Mouse (Mus musculus) kidney, embryonic 14.5 days (tissue): Measurements from ENCODE around the gene Ssbp2. TPM values are rescaled to one million over a fixed set of nuclear protein-coding genes. Genes with fewer than 3 reads are reported as not detected.

Experiments used
- ATAC-seq: fragments of 200-750 bp; cut with Nextera tagmentation; 2 replicates; pipeline ENCODE4 v1.8.0; 2017; ENCODE audit warnings: moderate number of reproducible peaks, mild to moderate bottlenecking, moderate TSS enrichment, moderate library complexity; ENCODE audit not compliant: low FRiP score, low TSS enrichment
- H3K27ac ChIP-seq: fragments of 300-500 bp; sonication (generic); 2 replicates; pipeline ENCODE4 v1.5.1; 2014; ENCODE audit warnings: low read depth, mild to moderate bottlenecking, low read length, moderate library complexity, mixed read lengths
- H3K27me3 ChIP-seq: fragments of 300-500 bp; sonication (generic); 2 replicates; pipeline ENCODE4 v1.6.1; 2014; ENCODE audit warnings: mild to moderate bottlenecking, low read length; ENCODE audit not compliant: control insufficient read depth, insufficient read depth
- H3K36me3 ChIP-seq: fragments of 300-500 bp; sonication (generic); 2 replicates; pipeline ENCODE4 v1.6.1; 2014; ENCODE audit warnings: low read length, mixed read lengths; ENCODE audit not compliant: control insufficient read depth, insufficient read depth
- H3K4me1 ChIP-seq: fragments of 300-500 bp; sonication (generic); 2 replicates; pipeline ENCODE4 v1.6.1; 2014; ENCODE audit warnings: low read length, mixed read lengths; ENCODE audit not compliant: control insufficient read depth, insufficient read depth
- H3K4me2 ChIP-seq: fragments of 300-500 bp; sonication (generic); replicated peaks from 2 replicates; pipeline ENCODE4 v1.6.1; 2014; ENCODE audit warnings: low read depth, mild to moderate bottlenecking, low read length
- H3K4me3 ChIP-seq: fragments of 300-500 bp; sonication (generic); 2 replicates; pipeline ENCODE4 v1.5.1; 2014; ENCODE audit warnings: mild to moderate bottlenecking, low read length
- H3K9ac ChIP-seq: fragments of 300-500 bp; sonication (generic); 2 replicates; pipeline ENCODE4 v1.6.1; 2014; ENCODE audit warnings: low read depth, mild to moderate bottlenecking, low read length, moderate library complexity
- H3K9me3 ChIP-seq: fragments of 300-500 bp; sonication (generic); 2 replicates; pipeline ENCODE4 v1.6.1; 2016; ENCODE audit warnings: low read length; ENCODE audit not compliant: control insufficient read depth
- WGBS: fragments of 180-500 bp; shearing (Covaris S2); extraction: QIAGEN DNeasy Blood & Tissue Kit; methylation state at CpG from one replicate; pipeline ENCODE4 v1.1.7; 2014; 5-methylcytosine and 5-hydroxymethylcytosine counted together
- polyA plus RNA-seq: library from polyadenylated mRNA; unstranded; fragments of >200 nt; fragmentation: Nextera tagmentation; extraction: Ambion mirVana; gene quantifications from 2 replicates; pipeline ENCODE4 v1.2.1, GENCODE M21; 2014

Gene Ssbp2
- polyA plus RNA-seq, 1 experiment from 2014 or later, result 140 TPM

GRCm38 (mm10) chr13:91457974-91458373, 2.1 kb upstream of the Ssbp2 start:
- no peak overlapping the region for H3K4me2 ChIP-seq
- H3K4me3 ChIP-seq, result no peak overlapping the region
- no peak overlapping the region for H3K27ac ChIP-seq
- H3K36me3 ChIP-seq, result no peaks in the 10 kb centered on the region
- H3K4me1 ChIP-seq, result peaks cover 9% of the 10 kb centered on the region; the same call in 1 of the 2 replicates
- no peaks in the 10 kb centered on the region for H3K9me3 ChIP-seq
- 80% methylated on average over 4 of the region's 4 CpGs for WGBS
- no peak overlapping the region for H3K9ac ChIP-seq
- H3K27me3 ChIP-seq, result no peaks in the 10 kb centered on the region
- no peak for ATAC-seq

GRCm38 (mm10) chr13:91459489-91459888, 594 bp upstream of the Ssbp2 start:
- Histone ChIP-seq H3K36me3 (no peaks in the 10 kb centered on the region), H3K27ac (peak overlapping the region; percentile 91; the same call in 1 of the 2 replicates), H3K4me3 (no peak overlapping the region), H3K4me2 (no peak overlapping the region), H3K9me3 (no peaks in the 10 kb centered on the region), H3K9ac (no peak overlapping the region), H3K27me3 (no peaks in the 10 kb centered on the region), H3K4me1 (peaks cover 9% of the 10 kb centered on the region; the same call in 1 of the 2 replicates)
- no peak for ATAC-seq
- WGBS, result 35% methylated on average over 4 of the region's 4 CpGs

- peak; percentile 98 for ATAC-seq
These were observed 670 bp downstream of the Ssbp2 start for GRCm38 (mm10) chr13:91460621-91461284.

GRCm38 (mm10) chr13:91461299-91461698, 1.2 kb downstream of the Ssbp2 start:
- 0% methylated on average over 20 of the region's 61 CpGs for WGBS
- H3K9me3 ChIP-seq, result no peaks in the 10 kb centered on the region
- peak overlapping the region; percentile 93 for H3K4me3 ChIP-seq
- peaks cover 9% of the 10 kb centered on the region; the same call in 1 of the 2 replicates for H3K4me1 ChIP-seq
- no peaks in the 10 kb centered on the region for H3K36me3 ChIP-seq
- no peaks in the 10 kb centered on the region for H3K27me3 ChIP-seq
- peak overlapping the region; percentile 79 for H3K4me2 ChIP-seq
- H3K9ac ChIP-seq, result peak overlapping the region; percentile 96
- ATAC-seq, result peak; percentile 17; the same call in 1 of the 2 replicates
- H3K27ac ChIP-seq, result peak overlapping the region; percentile 94

More at GRCm38 (mm10) chr13:91460621-91461284, 670 bp downstream of the Ssbp2 start:
- Histone ChIP-seq H3K36me3 (no peaks in the 10 kb centered on the region), H3K9me3 (no peaks in the 10 kb centered on the region), H3K27ac (peak overlapping the region; percentile 94), H3K4me2 (peak overlapping the region; percentile 79), H3K27me3 (no peaks in the 10 kb centered on the region), H3K4me3 (peak overlapping the region; percentile 93), H3K9ac (peak overlapping the region; percentile 96), H3K4me1 (peaks cover 9% of the 10 kb centered on the region; the same call in 1 of the 2 replicates)
- WGBS, result 0% methylated on average over 20 of the region's 70 CpGs

- Histone ChIP-seq H3K4me1 (peaks cover 9% of the 10 kb centered on the region; the same call in 1 of the 2 replicates), H3K27me3 (no peaks in the 10 kb centered on the region), H3K27ac (peak overlapping the region; percentile 78), H3K4me2 (peak overlapping the region; percentile 79), H3K9ac (peak overlapping the region; percentile 96), H3K9me3 (no peaks in the 10 kb centered on the region), H3K4me3 (peak overlapping the region; percentile 93), H3K36me3 (no peaks in the 10 kb centered on the region)
- WGBS, result under 1% methylated on average over 59 of the region's 77 CpGs
- ATAC-seq, result peak; percentile 4; the same call in 1 of the 2 replicates
These were observed 1.7 kb downstream of the Ssbp2 start for GRCm38 (mm10) chr13:91461711-91462351.

- no peak for ATAC-seq
- peak overlapping the region; percentile 96 for H3K9ac ChIP-seq
- WGBS, result 8% methylated on average over 1 of the region's 2 CpGs
- H3K4me2 ChIP-seq, result peak overlapping the region; percentile 79
- no peaks in the 10 kb centered on the region for H3K27me3 ChIP-seq
- peaks cover 9% of the 10 kb centered on the region; the same call in 1 of the 2 replicates for H3K4me1 ChIP-seq
- H3K27ac ChIP-seq, result no peak overlapping the region
- peak overlapping the region; percentile 93 for H3K4me3 ChIP-seq
- no peaks in the 10 kb centered on the region for H3K36me3 ChIP-seq
- H3K9me3 ChIP-seq, result no peaks in the 10 kb centered on the region
These were observed 2.3 kb downstream of the Ssbp2 start for GRCm38 (mm10) chr13:91462395-91462794.

GRCm38 (mm10) chr13:91462893-91463481, 2.9 kb downstream of the Ssbp2 start:
- Histone ChIP-seq H3K4me1 (peaks cover 9% of the 10 kb centered on the region; the same call in 1 of the 2 replicates), H3K4me3 (peak overlapping the region; percentile 93; the same call in 1 of the 2 replicates), H3K4me2 (peak overlapping the region; percentile 79), H3K27me3 (no peaks in the 10 kb centered on the region), H3K9ac (no peak overlapping the region), H3K36me3 (no peaks in the 10 kb centered on the region), H3K9me3 (no peaks in the 10 kb centered on the region), H3K27ac (no peak overlapping the region)
- whole genome bisulfite sequencing, result 23% methylated on average over 9 of the region's 9 CpGs
- ATAC-seq, result no peak

GRCm38 (mm10) chr13:91465002-91465715, 5.1 kb downstream of the Ssbp2 start:
- WGBS, result 79% methylated on average over 8 of the region's 8 CpGs
- no peak overlapping the region for H3K27ac ChIP-seq
- ATAC-seq, result no peak
- H3K36me3 ChIP-seq, result no peaks in the 10 kb centered on the region
- H3K9ac ChIP-seq, result no peak overlapping the region
- H3K4me2 ChIP-seq, result no peak overlapping the region
- H3K27me3 ChIP-seq, result no peaks in the 10 kb centered on the region
- peaks cover 2% of the 10 kb centered on the region; the same call in 1 of the 2 replicates for H3K4me1 ChIP-seq
- no peaks in the 10 kb centered on the region for H3K9me3 ChIP-seq
- H3K4me3 ChIP-seq, result no peak overlapping the region
